Mouse (Mus musculus): ENCODE measurements at regions not wholly inside any gene's neighbourhood (a gene's known extent, or its start where the extent isn't known, plus 50 kb on each side); places are given as distances from the start of the nearest gene placed in this dataset.
A peak's percentile ranks its signal among the peaks of the same experiment; 100 is the strongest.

GRCm38 (mm10) chr9:88068322-88068721 lies 258.7 kb upstream of the Nt5e start:
- no peak for DNase-seq (ENCODE audit: low spot score in 2 of 2)

- DNase-seq (ENCODE audit: low spot score in 2 of 2) = peak; percentile 12 to 50
These were observed 258.1 kb upstream of the Nt5e start for GRCm38 (mm10) chr9:88068881-88069304.

GRCm38 (mm10) chr9:88069834-88070233 lies 257.2 kb upstream of the Nt5e start:
- DNase-seq (ENCODE audit: low spot score in 2 of 2) = no peak

GRCm38 (mm10) chr9:88073165-88073564 lies 253.8 kb upstream of the Nt5e start:
- peak in 1 of 2 experiments; percentile 10 for DNase-seq (ENCODE audit: low spot score in 2 of 2)

- no peak for DNase-seq (ENCODE audit: low spot score in 2 of 2)
These were observed 253.4 kb upstream of the Nt5e start for GRCm38 (mm10) chr9:88073579-88073978.

GRCm38 (mm10) chr9:88082931-88083479 lies 244.0 kb upstream of the Nt5e start:
- DNase-seq (ENCODE audit: low spot score in 2 of 2) = peak; percentile 4 to 8

- peak; percentile 55 to 59 for DNase-seq (ENCODE audit: low spot score in 2 of 2)
These were observed 241.7 kb upstream of the Nt5e start for GRCm38 (mm10) chr9:88085181-88085816.

GRCm38 (mm10) chr9:88085866-88086265 lies 241.1 kb upstream of the Nt5e start:
- peak; percentile 61 for DNase-seq (ENCODE audit: low spot score in 2 of 2)

GRCm38 (mm10) chr9:88091781-88092527 lies 235.0 kb upstream of the Nt5e start:
- DNase-seq (ENCODE audit: low spot score in 2 of 2) = peak; percentile 68 to 74

GRCm38 (mm10) chr9:88092561-88092960 lies 234.4 kb upstream of the Nt5e start:
- peak in 1 of 2 experiments; percentile 16 for DNase-seq (ENCODE audit: low spot score in 2 of 2)

GRCm38 (mm10) chr9:88113094-88113493 lies 213.9 kb upstream of the Nt5e start:
- DNase-seq (ENCODE audit: low spot score in 2 of 2) = no peak

- DNase-seq (ENCODE audit: low spot score in 2 of 2) = no peak
These were observed 206.5 kb upstream of the Nt5e start for GRCm38 (mm10) chr9:88120536-88120935.

GRCm38 (mm10) chr9:88120963-88121570 lies 205.9 kb upstream of the Nt5e start:
- no peak for DNase-seq (ENCODE audit: low spot score in 2 of 2)

- peak; percentile 62 to 68 for DNase-seq (ENCODE audit: low spot score in 2 of 2)
These were observed 202.5 kb upstream of the Nt5e start for GRCm38 (mm10) chr9:88124322-88125005.

GRCm38 (mm10) chr9:88163025-88163780 lies 163.8 kb upstream of the Nt5e start:
- no peak for DNase-seq (ENCODE audit: low spot score in 2 of 2)

- DNase-seq (ENCODE audit: low spot score in 2 of 2) = peak; percentile 61 to 67
These were observed 149.3 kb upstream of the Nt5e start for GRCm38 (mm10) chr9:88177575-88178254.

- no peak for DNase-seq (ENCODE audit: low spot score in 2 of 2)
These were observed 145.6 kb upstream of the Nt5e start for GRCm38 (mm10) chr9:88181189-88181994.

- no peak for DNase-seq (ENCODE audit: low spot score in 2 of 2)
These were observed 119.6 kb upstream of the Nt5e start for GRCm38 (mm10) chr9:88207378-88207777.

GRCm38 (mm10) chr9:88208022-88208421 lies 119.0 kb upstream of the Nt5e start:
- DNase-seq (ENCODE audit: low spot score in 2 of 2) = no peak

GRCm38 (mm10) chr9:88214758-88215157 lies 112.2 kb upstream of the Nt5e start:
- DNase-seq (ENCODE audit: low spot score in 2 of 2) = no peak
